Comparison of ENCODE assay signal across 1 mouse cellular context in genomic region chr3:79569351-79569681, GRCm38 (mm10).
TF ChIP-seq lines count a peak whose summit lies in the region.

No protein-coding gene starts in this region.

TF ChIP-seq in MEL, 35 proteins besides CTCF, POLR2A, EP300 and RAD21:
- TF ChIP-seq SMC3 (IDR thresholded peaks at IDR 0.05; ENCODE audit: low read depth, low read length) (no peak), POLR2AphosphoS5 (IDR thresholded peaks at IDR 0.05; ENCODE audit: borderline replicate concordance, low read depth, low read length) (no peak), MAFK (IDR thresholded peaks at IDR 0.05; ENCODE audit: borderline replicate concordance, low read depth, low read length) (no peak), TAL1 (IDR thresholded peaks at IDR 0.05; ENCODE audit: low read length) (no peak), CHD1 (IDR thresholded peaks at IDR 0.05; ENCODE audit: low read depth, low read length) (no peak), USF1 (IDR thresholded peaks at IDR 0.05; ENCODE audit: low read depth, low read length) (no peak), ETS1 (IDR thresholded peaks at IDR 0.05; ENCODE audit: low read depth, low read length) (no peak), MYC (IDR thresholded peaks at IDR 0.05; ENCODE audit: low read depth, low read length) (no peak), ZNF384 (IDR thresholded peaks at IDR 0.05; ENCODE audit: low read depth, low read length) (no peak), HCFC1 (IDR thresholded peaks at IDR 0.05; ENCODE audit: low read depth, low read length) (no peak), MAZ (IDR thresholded peaks at IDR 0.05; ENCODE audit: low read depth, low read length) (no peak), MEF2A (IDR thresholded peaks at IDR 0.05; ENCODE audit: extremely low read depth, insufficient replicate concordance, low read depth, low read length, poor library complexity, severe bottlenecking) (no peak), ZMIZ1 (IDR thresholded peaks at IDR 0.05; ENCODE audit: low read depth, low read length) (no peak), UBTF (IDR thresholded peaks at IDR 0.05; ENCODE audit: borderline replicate concordance, insufficient read depth, low read depth, low read length) (no peak), MAX (IDR thresholded peaks at IDR 0.05; ENCODE audit: low read length) (0 out of 2 replicates have a peak, but pooled peaks have one; percentile 15), RCOR1 (IDR thresholded peaks at IDR 0.05; ENCODE audit: low read depth, low read length) (no peak), GATA1 (IDR thresholded peaks at IDR 0.05; ENCODE audit: low read depth, low read length) (no peak), TBP (IDR thresholded peaks at IDR 0.05; ENCODE audit: low read depth, low read length) (no peak), MYB (IDR thresholded peaks at IDR 0.05; ENCODE audit: low read depth, low read length) (no peak), MXI1 (IDR thresholded peaks at IDR 0.05; ENCODE audit: low read depth, low read length) (0 out of 2 replicates have a peak, but pooled peaks have one; percentile 59), TCF12 (IDR thresholded peaks at IDR 0.05; ENCODE audit: low read depth, low read length) (no peak), ELF1 (IDR thresholded peaks at IDR 0.05; ENCODE audit: low read depth, low read length) (0 out of 2 replicates have a peak, but pooled peaks have one; percentile 38), BHLHE40 (IDR thresholded peaks at IDR 0.05; ENCODE audit: borderline replicate concordance, low read depth, low read length) (no peak), JUND (IDR thresholded peaks at IDR 0.05; ENCODE audit: low read depth, low read length) (no peak), ZC3H11A (IDR thresholded peaks at IDR 0.05; ENCODE audit: low read depth, low read length) (no peak), KAT2A (conservative IDR thresholded peaks at IDR 0.05; ENCODE audit: low read depth, low read length) (no peak)
